Mouse (Mus musculus): Measurements from ENCODE around the gene Ptchd1. TPM values are rescaled to one million over a fixed set of nuclear protein-coding genes. Genes with fewer than 3 reads are reported as not detected.

Gene Ptchd1
- polyA plus RNA-seq, 1 experiment from 2014 or later, result 15.5 TPM

DNA sequence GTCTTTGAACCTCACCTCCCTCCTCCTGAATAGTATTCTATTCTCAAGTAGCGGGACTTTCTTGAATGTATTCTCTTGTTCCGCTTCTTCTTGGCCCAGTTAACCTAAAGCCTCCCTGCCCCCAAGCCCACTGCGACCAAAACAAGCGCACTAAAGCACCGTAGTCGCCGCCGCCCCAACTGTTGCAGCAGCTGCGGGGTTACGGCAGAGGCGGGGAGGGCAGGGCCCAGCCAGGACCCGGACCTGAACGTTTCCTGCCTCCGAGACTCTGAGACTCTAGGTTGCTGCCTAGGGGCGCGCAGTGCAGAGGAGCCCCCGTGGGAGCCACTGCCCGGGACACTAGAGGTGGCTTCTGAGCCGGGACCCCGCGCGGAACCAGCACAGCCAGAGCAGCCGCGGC is 1.1 kb downstream of the Ptchd1 start:
- 8% methylated on average over 22 of the region's 24 CpGs for WGBS
- ATAC-seq (ENCODE audit: low read depth), result peak; percentile 13; the same call in 1 of the 2 replicates

GRCm38 (mm10) chrX:155601196-155601595 is 22.4 kb downstream of the Ptchd1 start:
- H3K4me1 ChIP-seq (ENCODE audit: control insufficient read depth, insufficient read depth, low read length), result no peaks in the 10 kb centered on the region
- 89% methylated on average over 2 of the region's 2 CpGs for WGBS
- H3K36me3 ChIP-seq (ENCODE audit: control insufficient read depth, insufficient read depth, low read length), result no peaks in the 10 kb centered on the region
- H3K27me3 ChIP-seq (ENCODE audit: control insufficient read depth, insufficient read depth, low read length), result no peaks in the 10 kb centered on the region
- no peak overlapping the region for H3K9ac ChIP-seq (replicated peaks; ENCODE audit: low read depth, low read length)
- no peak overlapping the region for H3K27ac ChIP-seq (ENCODE audit: low read depth, low read length)
- no peak overlapping the region for H3K4me2 ChIP-seq (ENCODE audit: low read depth, low read length)
- H3K4me3 ChIP-seq (ENCODE audit: low read depth, low read length), result no peak overlapping the region
- ATAC-seq (ENCODE audit: low read depth), result no peak
- H3K9me3 ChIP-seq (ENCODE audit: control insufficient read depth, low read length), result no peaks in the 10 kb centered on the region

More for the DNA sequence above, 1.1 kb downstream of the Ptchd1 start:
- no peaks in the 10 kb centered on the region for H3K4me1 ChIP-seq (ENCODE audit: control insufficient read depth, insufficient read depth, low read length)
- no peaks in the 10 kb centered on the region for H3K27me3 ChIP-seq (ENCODE audit: control insufficient read depth, insufficient read depth, low read length)
- no peaks in the 10 kb centered on the region for H3K9me3 ChIP-seq (ENCODE audit: control insufficient read depth, low read length)
- H3K4me3 ChIP-seq (ENCODE audit: low read depth, low read length), result peak overlapping the region; percentile 46
- H3K27ac ChIP-seq (ENCODE audit: low read depth, low read length), result peak overlapping the region; percentile 39; the same call in 1 of the 2 replicates
- peak overlapping the region; percentile 65 for H3K4me2 ChIP-seq (ENCODE audit: low read depth, low read length)
- peak overlapping the region; percentile 56 for H3K9ac ChIP-seq (replicated peaks; ENCODE audit: low read depth, low read length)
- H3K36me3 ChIP-seq (ENCODE audit: control insufficient read depth, insufficient read depth, low read length), result no peaks in the 10 kb centered on the region

GRCm38 (mm10) chrX:155596390-155596789 is 27.2 kb downstream of the Ptchd1 start:
- Histone ChIP-seq H3K27ac (ENCODE audit: low read depth, low read length) (no peak overlapping the region), H3K9ac (replicated peaks; ENCODE audit: low read depth, low read length) (no peak overlapping the region), H3K4me3 (ENCODE audit: low read depth, low read length) (no peak overlapping the region), H3K36me3 (ENCODE audit: control insufficient read depth, insufficient read depth, low read length) (no peaks in the 10 kb centered on the region), H3K9me3 (ENCODE audit: control insufficient read depth, low read length) (no peaks in the 10 kb centered on the region), H3K4me1 (ENCODE audit: control insufficient read depth, insufficient read depth, low read length) (no peaks in the 10 kb centered on the region), H3K27me3 (ENCODE audit: control insufficient read depth, insufficient read depth, low read length) (no peaks in the 10 kb centered on the region), H3K4me2 (ENCODE audit: low read depth, low read length) (no peak overlapping the region)
- no peak for ATAC-seq (ENCODE audit: low read depth)

DNA sequence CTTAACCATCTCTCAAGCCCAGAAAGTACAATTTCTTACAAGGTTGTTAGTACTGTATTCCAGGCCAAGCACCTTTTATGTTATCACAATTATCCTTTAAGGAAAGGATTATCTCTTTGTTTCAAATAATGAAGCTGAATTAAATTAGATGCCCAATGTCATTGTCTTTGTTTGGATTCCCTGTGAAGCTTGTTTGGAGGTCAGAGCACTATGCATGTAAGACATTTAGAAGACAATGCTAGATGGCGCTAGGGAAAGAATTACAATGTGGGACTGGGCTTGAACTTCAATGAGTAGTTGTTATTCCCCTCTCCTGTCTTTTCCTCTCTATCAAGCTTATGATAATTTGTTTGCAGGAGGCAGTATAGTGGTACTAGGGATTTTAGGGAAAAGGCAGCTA is 28.9 kb downstream of the Ptchd1 start:
- H3K27ac ChIP-seq (ENCODE audit: low read depth, low read length), result no peak overlapping the region
- no peak for ATAC-seq (ENCODE audit: low read depth)
- H3K9ac ChIP-seq (replicated peaks; ENCODE audit: low read depth, low read length), result no peak overlapping the region
- WGBS, result 38% methylated on average over 1 of the region's 1 CpGs
- no peaks in the 10 kb centered on the region for H3K9me3 ChIP-seq (ENCODE audit: control insufficient read depth, low read length)
- H3K4me3 ChIP-seq (ENCODE audit: low read depth, low read length), result no peak overlapping the region
- H3K4me1 ChIP-seq (ENCODE audit: control insufficient read depth, insufficient read depth, low read length), result no peaks in the 10 kb centered on the region
- H3K27me3 ChIP-seq (ENCODE audit: control insufficient read depth, insufficient read depth, low read length), result no peaks in the 10 kb centered on the region
- H3K4me2 ChIP-seq (ENCODE audit: low read depth, low read length), result no peak overlapping the region
- no peaks in the 10 kb centered on the region for H3K36me3 ChIP-seq (ENCODE audit: control insufficient read depth, insufficient read depth, low read length)

DNA sequence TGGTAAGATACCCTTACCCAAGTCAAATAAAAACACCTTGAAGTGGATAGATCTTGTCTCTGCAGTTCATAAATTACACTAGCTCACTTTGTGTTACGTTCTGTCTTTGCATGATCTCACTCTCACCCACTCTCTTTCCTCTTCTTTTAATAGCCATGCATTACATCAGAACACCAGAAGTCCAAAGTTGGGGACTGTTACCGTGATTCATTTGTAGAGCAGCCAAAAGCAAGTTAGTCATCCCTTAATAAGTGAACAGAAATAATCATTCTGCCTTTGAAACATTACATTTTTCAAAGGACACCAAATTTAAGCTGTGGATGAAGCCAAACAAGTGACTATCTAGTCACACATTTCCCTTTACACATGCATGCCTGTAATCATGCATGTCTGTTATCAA is 31.1 kb downstream of the Ptchd1 start:
- no peak for ATAC-seq (ENCODE audit: low read depth)
- no peak overlapping the region for H3K4me3 ChIP-seq (ENCODE audit: low read depth, low read length)
- H3K9ac ChIP-seq (replicated peaks; ENCODE audit: low read depth, low read length), result no peak overlapping the region
- no peak overlapping the region for H3K4me2 ChIP-seq (ENCODE audit: low read depth, low read length)
- H3K27ac ChIP-seq (ENCODE audit: low read depth, low read length), result no peak overlapping the region
- no peaks in the 10 kb centered on the region for H3K36me3 ChIP-seq (ENCODE audit: control insufficient read depth, insufficient read depth, low read length)
- WGBS, result 66% methylated on average over 2 of the region's 2 CpGs
- H3K27me3 ChIP-seq (ENCODE audit: control insufficient read depth, insufficient read depth, low read length), result no peaks in the 10 kb centered on the region
- H3K9me3 ChIP-seq (ENCODE audit: control insufficient read depth, low read length), result no peaks in the 10 kb centered on the region
- no peaks in the 10 kb centered on the region for H3K4me1 ChIP-seq (ENCODE audit: control insufficient read depth, insufficient read depth, low read length)

DNA sequence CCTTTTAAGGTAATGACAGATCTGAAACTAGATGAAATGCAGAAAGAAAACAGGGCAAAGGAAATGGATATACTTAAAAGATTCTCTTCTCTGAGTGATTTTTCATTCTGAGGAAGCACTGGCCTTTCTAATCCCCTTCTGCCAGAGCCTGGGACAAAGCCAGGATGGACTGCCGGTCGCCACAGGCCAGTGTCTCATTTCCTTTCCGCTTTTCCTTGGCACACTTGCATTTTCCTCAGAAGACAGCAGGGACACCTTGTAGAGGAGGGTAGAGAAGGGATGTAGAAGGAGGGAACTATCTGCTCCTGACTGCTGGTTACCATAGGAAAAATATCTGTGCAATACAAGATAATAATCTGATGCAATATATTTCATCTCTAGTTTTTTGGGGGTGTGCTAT is 32.1 kb downstream of the Ptchd1 start:
- no peak for ATAC-seq (ENCODE audit: low read depth)

GRCm38 (mm10) chrX:155584586-155584985 is 39.0 kb downstream of the Ptchd1 start:
- ATAC-seq (ENCODE audit: low read depth), result no peak
- Histone ChIP-seq H3K36me3 (ENCODE audit: control insufficient read depth, insufficient read depth, low read length) (no peaks in the 10 kb centered on the region), H3K27ac (ENCODE audit: low read depth, low read length) (no peak overlapping the region), H3K4me3 (ENCODE audit: low read depth, low read length) (no peak overlapping the region), H3K4me1 (ENCODE audit: control insufficient read depth, insufficient read depth, low read length) (no peaks in the 10 kb centered on the region), H3K9ac (replicated peaks; ENCODE audit: low read depth, low read length) (no peak overlapping the region), H3K9me3 (ENCODE audit: control insufficient read depth, low read length) (no peaks in the 10 kb centered on the region), H3K4me2 (ENCODE audit: low read depth, low read length) (no peak overlapping the region), H3K27me3 (ENCODE audit: control insufficient read depth, insufficient read depth, low read length) (no peaks in the 10 kb centered on the region)
- 90% methylated on average over 2 of the region's 2 CpGs for WGBS

More for the DNA sequence above, 32.1 kb downstream of the Ptchd1 start:
- 71% methylated on average over 3 of the region's 3 CpGs for WGBS
- H3K4me1 ChIP-seq (ENCODE audit: control insufficient read depth, insufficient read depth, low read length), result no peaks in the 10 kb centered on the region
- H3K36me3 ChIP-seq (ENCODE audit: control insufficient read depth, insufficient read depth, low read length), result no peaks in the 10 kb centered on the region
- H3K27me3 ChIP-seq (ENCODE audit: control insufficient read depth, insufficient read depth, low read length), result no peaks in the 10 kb centered on the region
- no peaks in the 10 kb centered on the region for H3K9me3 ChIP-seq (ENCODE audit: control insufficient read depth, low read length)
- no peak overlapping the region for H3K27ac ChIP-seq (ENCODE audit: low read depth, low read length)
- H3K9ac ChIP-seq (replicated peaks; ENCODE audit: low read depth, low read length), result no peak overlapping the region
- H3K4me3 ChIP-seq (ENCODE audit: low read depth, low read length), result no peak overlapping the region
- no peak overlapping the region for H3K4me2 ChIP-seq (ENCODE audit: low read depth, low read length)

GRCm38 (mm10) chrX:155579791-155580190 is 43.8 kb downstream of the Ptchd1 start:
- ATAC-seq (ENCODE audit: low read depth), result no peak
- Histone ChIP-seq H3K27me3 (ENCODE audit: control insufficient read depth, insufficient read depth, low read length) (no peaks in the 10 kb centered on the region), H3K9ac (replicated peaks; ENCODE audit: low read depth, low read length) (no peak overlapping the region), H3K9me3 (ENCODE audit: control insufficient read depth, low read length) (no peaks in the 10 kb centered on the region), H3K4me2 (ENCODE audit: low read depth, low read length) (no peak overlapping the region), H3K4me1 (ENCODE audit: control insufficient read depth, insufficient read depth, low read length) (no peaks in the 10 kb centered on the region), H3K4me3 (ENCODE audit: low read depth, low read length) (no peak overlapping the region), H3K36me3 (ENCODE audit: control insufficient read depth, insufficient read depth, low read length) (no peaks in the 10 kb centered on the region), H3K27ac (ENCODE audit: low read depth, low read length) (no peak overlapping the region)

GRCm38 (mm10) chrX:155572396-155572795 is 51.2 kb downstream of the Ptchd1 start:
- H3K4me3 ChIP-seq (ENCODE audit: low read depth, low read length), result no peak overlapping the region
- no peaks in the 10 kb centered on the region for H3K9me3 ChIP-seq (ENCODE audit: control insufficient read depth, low read length)
- H3K9ac ChIP-seq (replicated peaks; ENCODE audit: low read depth, low read length), result no peak overlapping the region
- H3K36me3 ChIP-seq (ENCODE audit: control insufficient read depth, insufficient read depth, low read length), result no peaks in the 10 kb centered on the region
- H3K4me2 ChIP-seq (ENCODE audit: low read depth, low read length), result no peak overlapping the region
- H3K27me3 ChIP-seq (ENCODE audit: control insufficient read depth, insufficient read depth, low read length), result no peaks in the 10 kb centered on the region
- no peak overlapping the region for H3K27ac ChIP-seq (ENCODE audit: low read depth, low read length)
- no peaks in the 10 kb centered on the region for H3K4me1 ChIP-seq (ENCODE audit: control insufficient read depth, insufficient read depth, low read length)
- no peak for ATAC-seq (ENCODE audit: low read depth)

DNA sequence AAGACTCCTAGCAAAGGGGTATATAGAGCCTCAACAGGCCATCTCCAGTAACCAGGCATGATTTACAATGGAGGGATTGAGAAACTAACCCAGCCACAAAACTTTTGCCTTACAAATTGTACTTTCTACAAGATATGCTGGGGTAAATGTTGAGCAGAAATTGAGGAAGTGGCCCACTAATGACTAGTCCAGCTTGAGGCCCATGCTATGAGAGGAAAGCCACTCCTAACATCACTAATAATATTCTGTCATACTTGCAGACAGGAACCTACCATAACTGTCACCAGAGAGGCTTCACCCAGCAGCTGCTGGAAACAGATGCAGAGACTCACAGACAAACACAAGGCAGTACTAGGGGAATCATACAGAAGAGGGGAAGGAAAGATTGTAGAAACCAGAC is 79.8 kb downstream of the Ptchd1 start:
- H3K4me1 ChIP-seq (ENCODE audit: control insufficient read depth, insufficient read depth, low read length), result no peaks in the 10 kb centered on the region
- no peak overlapping the region for H3K4me2 ChIP-seq (ENCODE audit: low read depth, low read length)
- no peak overlapping the region for H3K4me3 ChIP-seq (ENCODE audit: low read depth, low read length)
- no peak for ATAC-seq (ENCODE audit: low read depth)
- H3K9me3 ChIP-seq (ENCODE audit: control insufficient read depth, low read length), result no peaks in the 10 kb centered on the region
- no peaks in the 10 kb centered on the region for H3K27me3 ChIP-seq (ENCODE audit: control insufficient read depth, insufficient read depth, low read length)
- no peak overlapping the region for H3K27ac ChIP-seq (ENCODE audit: low read depth, low read length)
- no peaks in the 10 kb centered on the region for H3K36me3 ChIP-seq (ENCODE audit: control insufficient read depth, insufficient read depth, low read length)
- H3K9ac ChIP-seq (replicated peaks; ENCODE audit: low read depth, low read length), result no peak overlapping the region
